Mouse (Mus musculus): Measurements from ENCODE around the gene Tmem175. TPM values are rescaled to one million over a fixed set of nuclear protein-coding genes. Genes with fewer than 3 reads are reported as not detected.

Tmem175 gene
- polyA plus RNA-seq, 2 experiments = 8.2 to 12.8 TPM

GRCm38 (mm10) chr5:108677605-108678295, 48.2 kb downstream of the Tmem175 start:
- no peaks in the 10 kb centered on the region for H3K9me3 ChIP-seq (ENCODE audit: control insufficient read depth, low read length)
- H3K9ac ChIP-seq (replicated peaks) = peak overlapping the region; percentile 84
- ATAC-seq (ENCODE audit: insufficient read depth) = peak; percentile 47
- WGBS (ENCODE audit: insufficient replicate concordance) = 11% methylated on average over 25 of the region's 25 CpGs
- H3K27me3 ChIP-seq (ENCODE audit: control insufficient read depth, insufficient read depth, low read length) = no peaks in the 10 kb centered on the region
- peak overlapping the region; percentile 68 for H3K27ac ChIP-seq
- no peak for DNase-seq (ENCODE audit: low read depth in 3 of 3, low spot score in 3 of 3)
- peak overlapping the region; percentile 10 to 42 for H3K4me3 ChIP-seq (ENCODE audit: insufficient read depth in 1 of 2, low read depth in 2 of 2, low read length in 2 of 2)
- H3K4me1 ChIP-seq (replicated peaks; ENCODE audit: control insufficient read depth in 2 of 2, insufficient read depth in 2 of 2, low read length in 1 of 2) = peaks cover 35 to 44% of the 10 kb centered on the region in 2 experiments
- peaks cover 9% of the 10 kb centered on the region for H3K36me3 ChIP-seq (replicated peaks; ENCODE audit: control insufficient read depth, insufficient read depth, low read depth)
- peak; percentile 9; the same call in 1 of the 2 replicates for TF ChIP-seq CTCF (IDR thresholded peaks at IDR 0.05; ENCODE audit: low read depth)
- no peak for TF ChIP-seq EP300 (IDR thresholded peaks at IDR 0.05; ENCODE audit: low read depth)
- peak overlapping the region; percentile 88 for H3K4me2 ChIP-seq (ENCODE audit: low read depth)

- no peak for ATAC-seq (ENCODE audit: insufficient read depth)
- H3K36me3 ChIP-seq (replicated peaks; ENCODE audit: control insufficient read depth, insufficient read depth, low read depth) = peaks cover 6% of the 10 kb centered on the region
- H3K9ac ChIP-seq (replicated peaks) = 0 out of 2 replicates have a peak overlapping the region, but pooled peaks have one; percentile 27
- H3K4me2 ChIP-seq (ENCODE audit: low read depth) = no peak overlapping the region
- 78% methylated on average over 6 of the region's 6 CpGs for WGBS (ENCODE audit: insufficient replicate concordance)
- TF ChIP-seq EP300 (IDR thresholded peaks at IDR 0.05; ENCODE audit: low read depth) (no peak), CTCF (IDR thresholded peaks at IDR 0.05; ENCODE audit: low read depth) (no peak)
- DNase-seq (ENCODE audit: low read depth in 3 of 3, low spot score in 3 of 3) = no peak
- no peak overlapping the region for H3K4me3 ChIP-seq (ENCODE audit: insufficient read depth in 1 of 2, low read depth in 2 of 2, low read length in 2 of 2)
- H3K27me3 ChIP-seq (ENCODE audit: control insufficient read depth, insufficient read depth, low read length) = no peaks in the 10 kb centered on the region
- H3K4me1 ChIP-seq (replicated peaks; ENCODE audit: control insufficient read depth in 2 of 2, insufficient read depth in 2 of 2, low read length in 1 of 2) = peaks cover 35 to 44% of the 10 kb centered on the region in 2 experiments
- H3K27ac ChIP-seq = peak overlapping the region; percentile 39
- H3K9me3 ChIP-seq (ENCODE audit: control insufficient read depth, low read length) = no peaks in the 10 kb centered on the region
Observed at GRCm38 (mm10) chr5:108678296-108678854, 48.8 kb downstream of the Tmem175 start.

- WGBS (ENCODE audit: insufficient replicate concordance) = 35% methylated on average over 3 of the region's 3 CpGs
- no peak overlapping the region for H3K27ac ChIP-seq
- peaks cover 30 to 31% of the 10 kb centered on the region in 2 experiments for H3K4me1 ChIP-seq (replicated peaks; ENCODE audit: control insufficient read depth in 2 of 2, insufficient read depth in 2 of 2, low read length in 1 of 2)
- H3K27me3 ChIP-seq (ENCODE audit: control insufficient read depth, insufficient read depth, low read length) = no peaks in the 10 kb centered on the region
- no peak overlapping the region for H3K9ac ChIP-seq (replicated peaks)
- no peaks in the 10 kb centered on the region; the same call in 1 of the 2 replicates for H3K36me3 ChIP-seq (replicated peaks; ENCODE audit: control insufficient read depth, insufficient read depth, low read depth)
- no peaks in the 10 kb centered on the region for H3K9me3 ChIP-seq (ENCODE audit: control insufficient read depth, low read length)
- H3K4me3 ChIP-seq (ENCODE audit: insufficient read depth in 1 of 2, low read depth in 2 of 2, low read length in 2 of 2) = no peak overlapping the region
- no peak overlapping the region for H3K4me2 ChIP-seq (ENCODE audit: low read depth)
- DNase-seq (ENCODE audit: low read depth in 3 of 3, low spot score in 3 of 3) (no peak), ATAC-seq (ENCODE audit: insufficient read depth) (no peak)
- TF ChIP-seq CTCF (IDR thresholded peaks at IDR 0.05; ENCODE audit: low read depth) (peak; percentile 83), EP300 (IDR thresholded peaks at IDR 0.05; ENCODE audit: low read depth) (no peak)
Observed at GRCm38 (mm10) chr5:108679909-108680308, 50.3 kb downstream of the Tmem175 start.

- H3K9ac ChIP-seq (replicated peaks) = no peak overlapping the region
- no peaks in the 10 kb centered on the region for H3K27me3 ChIP-seq (ENCODE audit: control insufficient read depth, insufficient read depth, low read length)
- H3K4me1 ChIP-seq (replicated peaks; ENCODE audit: control insufficient read depth in 2 of 2, insufficient read depth in 2 of 2, low read length in 1 of 2) = peaks cover 20 to 21% of the 10 kb centered on the region in 2 experiments
- WGBS (ENCODE audit: insufficient replicate concordance) = 77% methylated on average over 6 of the region's 6 CpGs
- DNase-seq (ENCODE audit: low read depth in 3 of 3, low spot score in 3 of 3) = no peak
- no peaks in the 10 kb centered on the region for H3K9me3 ChIP-seq (ENCODE audit: control insufficient read depth, low read length)
- H3K4me3 ChIP-seq (ENCODE audit: insufficient read depth in 1 of 2, low read depth in 2 of 2, low read length in 2 of 2) = no peak overlapping the region
- H3K27ac ChIP-seq = no peak overlapping the region
- ATAC-seq (ENCODE audit: insufficient read depth) = no peak
- no peaks in the 10 kb centered on the region; the same call in 1 of the 2 replicates for H3K36me3 ChIP-seq (replicated peaks; ENCODE audit: control insufficient read depth, insufficient read depth, low read depth)
- H3K4me2 ChIP-seq (ENCODE audit: low read depth) = no peak overlapping the region
- TF ChIP-seq EP300 (IDR thresholded peaks at IDR 0.05; ENCODE audit: low read depth) (no peak), CTCF (IDR thresholded peaks at IDR 0.05; ENCODE audit: low read depth) (no peak)
Observed at GRCm38 (mm10) chr5:108680871-108681270, 51.3 kb downstream of the Tmem175 start.

GRCm38 (mm10) chr5:108689091-108689490, 59.5 kb downstream of the Tmem175 start:
- H3K27me3 ChIP-seq (ENCODE audit: control insufficient read depth, insufficient read depth, low read length) = no peaks in the 10 kb centered on the region
- H3K4me1 ChIP-seq (replicated peaks; ENCODE audit: control insufficient read depth in 2 of 2, insufficient read depth in 2 of 2, low read length in 1 of 2) = peaks cover 0 to 15% of the 10 kb centered on the region in 2 experiments; a peak in 3 of 4 replicates
- H3K9ac ChIP-seq (replicated peaks) = no peak overlapping the region
- no peaks in the 10 kb centered on the region for H3K36me3 ChIP-seq (replicated peaks; ENCODE audit: control insufficient read depth, insufficient read depth, low read depth)
- 68% methylated on average over 5 of the region's 5 CpGs for WGBS (ENCODE audit: insufficient replicate concordance)
- DNase-seq (ENCODE audit: low read depth in 3 of 3, low spot score in 3 of 3) = no peak
- H3K9me3 ChIP-seq (ENCODE audit: control insufficient read depth, low read length) = no peaks in the 10 kb centered on the region
- no peak overlapping the region for H3K4me2 ChIP-seq (ENCODE audit: low read depth)
- ATAC-seq (ENCODE audit: insufficient read depth) = no peak
- no peak overlapping the region for H3K4me3 ChIP-seq (ENCODE audit: insufficient read depth in 1 of 2, low read depth in 2 of 2, low read length in 2 of 2)
- no peak overlapping the region for H3K27ac ChIP-seq
- TF ChIP-seq EP300 (IDR thresholded peaks at IDR 0.05; ENCODE audit: low read depth) (no peak), CTCF (IDR thresholded peaks at IDR 0.05; ENCODE audit: low read depth) (no peak)
